ENCODE assay signal across 8 mouse cellular contexts in genomic region chr10:70099052-70099451, GRCm38 (mm10). TPM values are rescaled to one million over a fixed set of nuclear protein-coding genes. Genes with fewer than 3 reads are reported as not detected.
DNase-seq lines count a peak whose midpoint lies in the region; ATAC-seq and TF ChIP-seq lines count a peak whose summit lies in the region.

No protein-coding gene starts in this region.

- H3K4me2 ChIP-seq in CH12.LX (ENCODE audit: insufficient read depth, low read depth, poor library complexity, severe bottlenecking) = peak overlapping the region; percentile 84
- H3K4me2 ChIP-seq in forebrain, embryonic 16.5 days (ENCODE audit: low read length) = peak overlapping the region; percentile 93
- H3K4me2 ChIP-seq in liver, embryonic 13.5 days = peak overlapping the region; percentile 98

- peaks cover 6% of the 10 kb centered on the region; the same call in 1 of the 2 replicates for H3K4me1 ChIP-seq in cerebellum, adult 2 months (ENCODE audit: control insufficient read depth, insufficient read depth, low read length)
- H3K4me1 ChIP-seq in CH12.LX (ENCODE audit: control insufficient read depth in 1 of 2, insufficient read depth in 2 of 2) = peaks cover 11 to 26% of the 10 kb centered on the region in 2 experiments
- H3K4me1 ChIP-seq in forebrain, embryonic 16.5 days (replicated peaks; ENCODE audit: control insufficient read depth, insufficient read depth, low read length) = peaks cover 31% of the 10 kb centered on the region
- H3K4me1 ChIP-seq in liver, embryonic 13.5 days (replicated peaks) = peaks cover 57% of the 10 kb centered on the region

- H3K27me3 ChIP-seq in cerebellum, adult 2 months (ENCODE audit: control insufficient read depth, insufficient read depth, low read length) = no peaks in the 10 kb centered on the region
- H3K27me3 ChIP-seq in CH12.LX (replicated peaks) = no peaks in the 10 kb centered on the region
- no peaks in the 10 kb centered on the region for H3K27me3 ChIP-seq in forebrain, embryonic 16.5 days (replicated peaks; ENCODE audit: control insufficient read depth, insufficient read depth, low read length)
- H3K27me3 ChIP-seq in liver, embryonic 13.5 days = no peaks in the 10 kb centered on the region

- ATAC-seq in forebrain, embryonic 16.5 days = no peak
- no peak for ATAC-seq in liver, embryonic 13.5 days (ENCODE audit: low read depth)
- no peak for ATAC-seq in monocyte, adult 5-6 weeks (replicated peaks; ENCODE audit: insufficient number of reproducible peaks, low FRiP score, low TSS enrichment, poor library complexity, severe bottlenecking)

- no peak for TF ChIP-seq CTCF in cerebellum, adult 2 months (IDR thresholded peaks at IDR 0.05; ENCODE audit: borderline replicate concordance, insufficient read depth, low read depth, low read length)
- TF ChIP-seq CTCF in CH12.LX (conservative IDR thresholded peaks at IDR 0.05 in 1 of 2, IDR thresholded peaks at IDR 0.05 in 1 of 2; ENCODE audit: low read depth in 2 of 2, low read length in 2 of 2) = no peak

- H3K27ac ChIP-seq in cerebellum, adult 2 months (ENCODE audit: insufficient read depth, low read length) = no peak overlapping the region
- H3K27ac ChIP-seq in CH12.LX (ENCODE audit: insufficient read depth, low read depth) = no peak overlapping the region
- no peak overlapping the region for H3K27ac ChIP-seq in forebrain, embryonic 16.5 days (ENCODE audit: low read length)
- no peak overlapping the region; the same call in 1 of the 2 replicates for H3K27ac ChIP-seq in liver, embryonic 13.5 days

- peak overlapping the region; percentile 95; the same call in 1 of the 2 replicates for H3K9ac ChIP-seq in CH12.LX (ENCODE audit: insufficient read depth, low read depth)
- peak overlapping the region; percentile 91 for H3K9ac ChIP-seq in forebrain, embryonic 16.5 days (replicated peaks; ENCODE audit: low read depth, low read length)
- peak overlapping the region; percentile 94 for H3K9ac ChIP-seq in liver, embryonic 13.5 days

- peak overlapping the region; percentile 72 for H3K4me3 ChIP-seq in cerebellum, adult 2 months (replicated peaks; ENCODE audit: insufficient read depth, low read depth, low read length)
- H3K4me3 ChIP-seq in CH12.LX (replicated peaks in 1 of 3; ENCODE audit: low read depth in 2 of 3, low read length in 2 of 3, poor library complexity in 1 of 3) = peak overlapping the region; percentile 89 to 100 (median 91)
- H3K4me3 ChIP-seq in forebrain, embryonic 16.5 days (replicated peaks; ENCODE audit: low read length) = peak overlapping the region; percentile 96
- H3K4me3 ChIP-seq in liver, embryonic 13.5 days (replicated peaks) = peak overlapping the region; percentile 95

- dilution Hi-C loops in CH12.LX (cut with MboI; ENCODE audit: extremely low pct_ligation_motif_present, extremely low pct_unique_long_range_greater_than_20kb, low sequenced_read_pairs) = no loop called here

- H3K9me3 ChIP-seq in CH12.LX (replicated peaks; ENCODE audit: low read length) = peaks cover 11% of the 10 kb centered on the region
- no peaks in the 10 kb centered on the region for H3K9me3 ChIP-seq in forebrain, embryonic 16.5 days (ENCODE audit: control insufficient read depth, low read length)
- no peaks in the 10 kb centered on the region for H3K9me3 ChIP-seq in liver, embryonic 13.5 days (replicated peaks)

- TF ChIP-seq RAD21 in CH12.LX (IDR thresholded peaks at IDR 0.05; ENCODE audit: low read depth, low read length) = no peak

- no peak for DNase-seq in cerebellum, adult 2 months
- no peak for DNase-seq in cerebellum, adult 11-12 months
- DNase-seq in CH12.LX (ENCODE audit: extremely low read depth) = no peak
- no peak for DNase-seq in liver, embryonic 13.5 days
- no peak for DNase-seq in urinary bladder, postnatal 4 days (ENCODE audit: low spot score in 2 of 2)
- DNase-seq in urinary bladder, postnatal 25 days (ENCODE audit: low spot score) = no peak

- peaks cover 16 to 47% of the 10 kb centered on the region in 2 experiments for H3K36me3 ChIP-seq in CH12.LX (replicated peaks in 1 of 2; ENCODE audit: control insufficient read depth in 1 of 2, insufficient read depth in 1 of 2, low read length in 1 of 2)
- H3K36me3 ChIP-seq in forebrain, embryonic 16.5 days (ENCODE audit: control insufficient read depth, insufficient read depth) = 0 out of 2 replicates have a peak, but pooled peaks cover 2% of the 10 kb centered on the region
- peaks cover 37% of the 10 kb centered on the region for H3K36me3 ChIP-seq in liver, embryonic 13.5 days

- peaks cover 64% of the 10 kb centered on the region for H3K79me2 ChIP-seq in CH12.LX (replicated peaks; ENCODE audit: control insufficient read depth, extremely low read depth, insufficient read depth, poor library complexity, severe bottlenecking)

- in situ Hi-C loops in CH12.LX (cut with MboI; ENCODE audit: low pct_ligation_motif_present, low pct_unique_long_range_greater_than_20kb, low sequenced_read_pairs) = no loop called here

- 20% methylated on average over 8 of the region's 8 CpGs for WGBS in cerebellum, adult 2 months
- WGBS in forebrain, embryonic 16.5 days = 25% methylated on average over 8 of the region's 8 CpGs
- whole genome bisulfite sequencing in liver, embryonic 13.5 days (ENCODE audit: insufficient replicate concordance) = 48% methylated on average over 8 of the region's 8 CpGs

- TF ChIP-seq POLR2A in cerebellum, adult 2 months (IDR thresholded peaks at IDR 0.05; ENCODE audit: borderline replicate concordance, insufficient read depth, low read length) = no peak
- TF ChIP-seq POLR2A in CH12.LX (IDR thresholded peaks at IDR 0.05; ENCODE audit: low read depth, low read length) = no peak

- TF ChIP-seq EP300 in CH12.LX (IDR thresholded peaks at IDR 0.05; ENCODE audit: low read length) = no peak

TF ChIP-seq in CH12.LX, 34 proteins besides CTCF, POLR2A, EP300 and RAD21:
- TF ChIP-seq MYC (IDR thresholded peaks at IDR 0.05; ENCODE audit: low read depth, low read length) = no peak
- no peak for TF ChIP-seq CHD2 (IDR thresholded peaks at IDR 0.05; ENCODE audit: low read length)
- TF ChIP-seq TBP (conservative IDR thresholded peaks at IDR 0.05; ENCODE audit: low read depth, low read length) = no peak
- no peak for TF ChIP-seq NRF1 (IDR thresholded peaks at IDR 0.05; ENCODE audit: low read depth, low read length)
- no peak for TF ChIP-seq MEF2A (IDR thresholded peaks at IDR 0.05; ENCODE audit: borderline replicate concordance, low read depth, low read length)
- TF ChIP-seq E2F4 (IDR thresholded peaks at IDR 0.05; ENCODE audit: insufficient replicate concordance, low read depth, low read length) = no peak
- no peak for TF ChIP-seq ZNF384 (IDR thresholded peaks at IDR 0.05; ENCODE audit: low read depth, low read length)
- TF ChIP-seq RCOR1 (conservative IDR thresholded peaks at IDR 0.05; ENCODE audit: low read depth, low read length) = no peak
- TF ChIP-seq UBTF (IDR thresholded peaks at IDR 0.05; ENCODE audit: low read depth, low read length) = no peak
- no peak for TF ChIP-seq NELFE (IDR thresholded peaks at IDR 0.05; ENCODE audit: low read depth, low read length)
- TF ChIP-seq SMC3 (IDR thresholded peaks at IDR 0.05; ENCODE audit: low read depth, low read length) = no peak
TF ChIP-seq in CH12.LX: peak in this region for 0.

RNA-seq across cellular contexts. Expression of gene Ccdc6, which starts 2.1 kb away (rescaled TPM):
- 28.0 and 31.7 TPM in 2 replicates for polyA plus RNA-seq in cerebellum, adult 2 months (2012; rRNA removed)
- 28.5 and 36.7 TPM in 2 replicates for total RNA-seq in CH12.LX (2012; rRNA removed)
- total RNA-seq in CH12.LX (2014; rRNA removed) = 17.1 and 19.7 TPM in 2 replicates
- 33.0 and 33.5 TPM in 2 replicates for polyA plus RNA-seq in CH12.LX (2012; ENCODE audit: insufficient read length, low read depth)
- 16.1 and 18.1 TPM in 2 replicates for polyA plus RNA-seq in forebrain, embryonic 16.5 days (2015; fragmentation: Nextera tagmentation; extraction: Ambion mirVana)
- polyA plus RNA-seq in liver, embryonic 13.5 days (2015; fragmentation: Nextera tagmentation; extraction: Ambion mirVana) = 8.9 and 9.8 TPM in 2 replicates
- total RNA-seq in monocyte, adult 5-6 weeks (2017) = 9.9 to 21.5 TPM (median 17.3 TPM) in 3 replicates
